Mouse (Mus musculus): ENCODE data around the gene Trmt44. TPM values are rescaled to one million over a fixed set of nuclear protein-coding genes. Genes with fewer than 3 reads are reported as not detected.

Trmt44 gene
- polyA plus RNA-seq, 1 experiment = 4.8 TPM

DNA sequence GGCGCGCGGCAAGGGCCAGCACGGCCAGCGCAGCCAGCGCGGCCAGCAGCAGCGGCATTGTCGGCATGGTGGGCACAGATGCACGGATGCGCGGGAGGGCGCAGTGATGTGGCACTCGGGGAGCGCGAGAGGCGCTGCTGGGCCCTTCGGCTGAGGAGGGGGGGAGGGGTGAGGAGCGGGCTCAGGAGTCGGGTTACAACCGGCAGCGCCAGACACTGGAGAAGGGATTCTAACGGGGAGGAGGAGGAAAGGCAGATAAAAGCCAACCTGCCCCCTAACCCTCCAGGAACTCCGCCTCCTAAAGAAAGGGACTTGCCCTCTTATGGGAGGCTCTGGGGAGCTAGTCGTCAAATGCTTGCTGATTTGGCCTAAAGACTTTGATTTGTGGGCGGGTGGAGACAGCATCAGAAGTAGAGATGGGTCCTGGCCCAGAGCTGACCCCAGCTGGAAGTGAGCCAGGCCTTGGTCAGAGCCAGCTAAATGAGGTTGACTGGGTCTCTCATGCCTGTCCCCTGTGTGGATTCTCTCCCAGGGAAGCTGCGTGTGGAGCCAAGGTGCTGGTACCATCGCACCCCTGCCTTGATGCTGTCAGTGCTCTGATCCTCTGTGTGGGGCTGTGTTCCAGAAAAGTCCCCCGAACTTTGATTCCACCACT lies 49.3 kb downstream of the Trmt44 start, which contains the start of gene Cpz:
Gene Cpz, minus strand, starts transcription at position 230 of the 655 bp plus-strand sequence.
- Histone ChIP-seq H3K4me3 (ENCODE audit: control insufficient read depth, low read depth, low read length) (peak within 1 kb of the TSS; percentile 23), H3K27ac (ENCODE audit: control insufficient read depth, insufficient read depth, low read depth, low read length) (no peak within 1 kb of the TSS), H3K4me1 (ENCODE audit: control insufficient read depth, insufficient read depth, low read length) (peaks cover 16% of the 10 kb centered on the region), H3K27me3 (ENCODE audit: control insufficient read depth, insufficient read depth, low read length) (no peaks in the 10 kb centered on the region), H3K36me3 (ENCODE audit: control insufficient read depth, insufficient read depth, low read length) (no peaks in the 10 kb centered on the region)
- TF ChIP-seq CTCF (IDR thresholded peaks at IDR 0.05; ENCODE audit: control insufficient read depth, insufficient read depth, insufficient replicate concordance, low read depth, low read length) (no peak), POLR2A (IDR thresholded peaks at IDR 0.05; ENCODE audit: control insufficient read depth, low read depth, low read length) (peak; percentile 46)

DNA sequence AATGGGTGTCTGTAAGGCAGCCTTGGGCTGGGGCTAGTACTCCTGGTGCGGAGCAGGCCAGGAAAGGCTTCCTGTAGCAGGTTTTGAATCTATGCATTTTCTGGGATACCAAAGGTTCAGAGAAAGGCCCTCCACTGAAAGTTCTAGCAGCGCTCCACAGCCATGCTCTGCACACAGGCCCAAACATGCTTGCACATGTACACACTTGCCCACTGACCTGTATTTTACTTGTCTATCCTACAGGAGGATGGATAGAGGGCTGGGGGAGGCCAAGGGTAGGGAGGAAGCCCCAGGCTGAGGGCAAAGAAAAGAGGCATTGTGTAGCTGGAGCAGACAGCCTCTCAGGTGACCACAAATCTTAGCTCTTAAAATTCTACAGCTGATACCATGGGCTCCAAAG lies 50.5 kb downstream of the Trmt44 start:
- Histone ChIP-seq H3K4me1 (ENCODE audit: control insufficient read depth, insufficient read depth, low read length) (peaks cover 16% of the 10 kb centered on the region), H3K4me3 (ENCODE audit: control insufficient read depth, low read depth, low read length) (no peak overlapping the region), H3K27ac (ENCODE audit: control insufficient read depth, insufficient read depth, low read depth, low read length) (no peak overlapping the region), H3K27me3 (ENCODE audit: control insufficient read depth, insufficient read depth, low read length) (no peaks in the 10 kb centered on the region), H3K36me3 (ENCODE audit: control insufficient read depth, insufficient read depth, low read length) (no peaks in the 10 kb centered on the region)
- TF ChIP-seq CTCF (IDR thresholded peaks at IDR 0.05; ENCODE audit: control insufficient read depth, insufficient read depth, insufficient replicate concordance, low read depth, low read length) = no peak
- TF ChIP-seq POLR2A (IDR thresholded peaks at IDR 0.05; ENCODE audit: control insufficient read depth, low read depth, low read length) = no peak

DNA sequence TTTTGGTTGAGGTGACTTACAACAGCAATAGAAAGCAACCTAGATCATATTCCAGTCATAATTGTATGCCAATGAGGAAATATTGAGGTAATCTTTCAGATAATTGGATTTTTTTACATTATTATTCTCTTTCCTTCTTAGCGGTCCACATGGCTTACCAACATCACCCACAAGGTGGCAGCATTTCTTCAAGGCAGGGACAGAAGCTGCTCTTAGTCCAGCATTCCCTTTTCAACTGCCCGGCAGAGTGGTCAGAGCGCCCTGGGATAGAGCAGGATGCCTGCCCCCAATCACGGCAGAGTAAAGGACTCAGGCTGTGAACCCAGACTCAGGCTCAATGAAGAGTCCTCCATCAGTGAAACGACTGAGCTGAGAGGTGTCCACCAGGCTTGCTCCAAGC lies 51.1 kb downstream of the Trmt44 start:
- Histone ChIP-seq H3K27ac (ENCODE audit: control insufficient read depth, insufficient read depth, low read depth, low read length) (no peak overlapping the region), H3K4me3 (ENCODE audit: control insufficient read depth, low read depth, low read length) (no peak overlapping the region), H3K36me3 (ENCODE audit: control insufficient read depth, insufficient read depth, low read length) (no peaks in the 10 kb centered on the region), H3K4me1 (ENCODE audit: control insufficient read depth, insufficient read depth, low read length) (peaks cover 16% of the 10 kb centered on the region), H3K27me3 (ENCODE audit: control insufficient read depth, insufficient read depth, low read length) (no peaks in the 10 kb centered on the region)
- peak; percentile 60; the same call in 1 of the 2 replicates for TF ChIP-seq CTCF (IDR thresholded peaks at IDR 0.05; ENCODE audit: control insufficient read depth, insufficient read depth, insufficient replicate concordance, low read depth, low read length)
- no peak for TF ChIP-seq POLR2A (IDR thresholded peaks at IDR 0.05; ENCODE audit: control insufficient read depth, low read depth, low read length)

DNA sequence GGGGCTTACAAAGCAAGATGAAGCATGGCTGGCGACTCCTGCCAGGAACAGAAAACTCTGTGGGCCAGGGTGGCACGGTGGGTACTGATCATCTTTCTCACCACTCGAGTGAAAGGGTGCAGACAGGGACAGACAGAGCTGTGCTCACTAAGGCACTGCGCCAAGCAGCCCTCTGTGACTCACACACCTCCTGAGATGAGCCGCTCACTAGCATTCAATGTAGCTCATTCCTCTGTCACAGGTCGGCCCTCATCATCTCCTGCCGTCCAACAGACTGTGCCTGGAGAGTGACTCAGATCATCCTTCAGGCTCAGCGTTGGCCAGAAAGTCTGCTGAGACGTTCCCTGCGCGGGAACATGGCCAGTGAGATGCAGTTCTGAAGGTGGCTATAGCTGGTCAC lies 58.1 kb downstream of the Trmt44 start:
- no peak overlapping the region for H3K4me3 ChIP-seq (ENCODE audit: control insufficient read depth, low read depth, low read length)
- no peaks in the 10 kb centered on the region for H3K4me1 ChIP-seq (ENCODE audit: control insufficient read depth, insufficient read depth, low read length)
- no peaks in the 10 kb centered on the region for H3K36me3 ChIP-seq (ENCODE audit: control insufficient read depth, insufficient read depth, low read length)
- H3K27ac ChIP-seq (ENCODE audit: control insufficient read depth, insufficient read depth, low read depth, low read length) = no peak overlapping the region
- TF ChIP-seq POLR2A (IDR thresholded peaks at IDR 0.05; ENCODE audit: control insufficient read depth, low read depth, low read length) (no peak), CTCF (IDR thresholded peaks at IDR 0.05; ENCODE audit: control insufficient read depth, insufficient read depth, insufficient replicate concordance, low read depth, low read length) (no peak)
- H3K27me3 ChIP-seq (ENCODE audit: control insufficient read depth, insufficient read depth, low read length) = no peaks in the 10 kb centered on the region

DNA sequence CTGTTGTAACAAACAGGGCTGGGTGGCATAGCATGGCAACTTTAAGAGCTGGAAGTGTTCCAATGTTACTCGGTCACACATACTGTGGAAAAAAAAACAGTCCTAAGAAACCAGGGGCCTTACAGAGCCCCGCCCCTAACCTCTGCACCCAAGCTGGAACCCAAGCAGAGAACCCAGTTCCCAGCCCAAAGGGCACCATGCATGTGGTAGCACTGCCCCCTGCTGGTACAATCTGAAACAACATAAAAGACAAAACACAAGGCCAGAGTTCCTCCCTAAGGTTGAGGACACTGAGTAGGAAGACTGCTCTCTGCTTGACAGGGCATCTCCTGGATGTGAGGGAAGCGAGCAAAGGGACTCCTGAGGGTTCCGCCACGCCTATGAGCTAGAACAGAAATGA lies 64.3 kb downstream of the Trmt44 start:
- no peak overlapping the region for H3K4me3 ChIP-seq (ENCODE audit: control insufficient read depth, low read depth, low read length)
- H3K4me1 ChIP-seq (ENCODE audit: control insufficient read depth, insufficient read depth, low read length) = no peaks in the 10 kb centered on the region
- H3K36me3 ChIP-seq (ENCODE audit: control insufficient read depth, insufficient read depth, low read length) = no peaks in the 10 kb centered on the region
- H3K27ac ChIP-seq (ENCODE audit: control insufficient read depth, insufficient read depth, low read depth, low read length) = no peak overlapping the region
- H3K27me3 ChIP-seq (ENCODE audit: control insufficient read depth, insufficient read depth, low read length) = no peaks in the 10 kb centered on the region
- TF ChIP-seq CTCF (IDR thresholded peaks at IDR 0.05; ENCODE audit: control insufficient read depth, insufficient read depth, insufficient replicate concordance, low read depth, low read length) (peak; percentile 81), POLR2A (IDR thresholded peaks at IDR 0.05; ENCODE audit: control insufficient read depth, low read depth, low read length) (no peak)

Other genes with a start within 250 kb of the Trmt44 start
- 19.1 and 24.0 TPM in 2 replicates for gene Hmx1, start 186.0 kb downstream of the Trmt44 start, polyA plus RNA-seq (2012; rRNA removed)
- gene Cpz, start 49.4 kb downstream of the Trmt44 start, polyA plus RNA-seq (2012; rRNA removed) = 1.4 and 2.9 TPM in 2 replicates
- gene Acox3, start 8.0 kb upstream of the Trmt44 start, polyA plus RNA-seq (2012; rRNA removed) = 45.2 and 52.9 TPM in 2 replicates
- gene Htra3, start 104.7 kb upstream of the Trmt44 start, polyA plus RNA-seq (2012; rRNA removed) = 14.8 and 15.0 TPM in 2 replicates
- gene Sh3tc1, start 164.9 kb upstream of the Trmt44 start, polyA plus RNA-seq (2012; rRNA removed) = 0.59 and 0.72 TPM in 2 replicates
- gene Ablim2, start 182.8 kb upstream of the Trmt44 start, polyA plus RNA-seq (2012; rRNA removed) = 1.2 and 1.7 TPM in 2 replicates